Mouse (Mus musculus): ENCODE measurements around the gene Kif21a.

DNA sequence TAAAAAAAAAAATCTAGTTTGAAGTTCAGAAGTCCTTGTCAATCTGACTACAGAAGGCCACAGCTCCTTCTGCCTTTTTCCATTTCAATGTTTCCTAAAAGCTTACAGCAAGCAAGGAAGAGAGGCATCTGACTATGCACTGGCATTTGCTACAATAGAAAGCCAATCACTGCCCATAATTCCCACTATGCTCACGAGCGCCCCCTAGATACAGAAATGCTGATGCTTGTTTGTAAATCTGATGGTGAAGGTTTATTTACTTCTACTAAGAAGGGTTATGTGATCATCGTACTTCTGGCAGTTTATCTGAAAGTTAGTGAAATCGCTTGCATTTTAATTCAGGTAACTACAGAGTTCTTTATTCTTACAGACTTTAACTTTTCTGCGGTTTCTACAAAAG, 73.8 kb downstream of the Kif21a start:
- TF ChIP-seq CTCF (conservative IDR thresholded peaks at IDR 0.05; ENCODE audit: insufficient read depth, insufficient read length, low read depth, low read length): 0 out of 2 replicates have a peak, but pooled peaks have one; percentile 2
- TF ChIP-seq POLR2A (IDR thresholded peaks at IDR 0.05; ENCODE audit: low read depth, low read length): no peak
